Mouse (Mus musculus) frontal cortex, postnatal 36 days (tissue): ENCODE data around the gene Celf1.

Experiments
- DNase-seq, 2 experiments: peaks; one replicate each; pipeline ENCODE4 v3.0.0; 2022; ENCODE audit warnings: low spot score in 2 of 2

Celf1 gene

DNA sequence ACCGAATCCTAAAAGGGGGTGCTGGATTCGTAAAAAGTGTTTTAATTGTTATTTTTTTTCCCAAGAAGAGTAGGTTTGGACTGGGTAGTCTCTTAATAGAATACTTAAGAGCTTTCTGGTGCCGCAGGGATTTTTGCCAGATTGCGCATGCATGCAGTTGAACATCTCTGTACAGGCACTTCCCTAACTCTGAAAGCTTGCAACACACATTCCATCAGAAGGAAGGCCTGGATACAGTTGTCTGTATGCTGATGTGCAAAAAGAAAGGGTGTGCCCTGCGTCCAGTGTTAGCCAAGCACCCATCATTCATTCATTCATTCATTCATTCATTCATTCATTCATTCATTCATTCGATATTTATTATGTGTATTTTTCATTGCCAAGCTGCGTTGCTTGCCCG is 432 bp upstream of the Celf1 start:
- no peak for DNase-seq

DNA sequence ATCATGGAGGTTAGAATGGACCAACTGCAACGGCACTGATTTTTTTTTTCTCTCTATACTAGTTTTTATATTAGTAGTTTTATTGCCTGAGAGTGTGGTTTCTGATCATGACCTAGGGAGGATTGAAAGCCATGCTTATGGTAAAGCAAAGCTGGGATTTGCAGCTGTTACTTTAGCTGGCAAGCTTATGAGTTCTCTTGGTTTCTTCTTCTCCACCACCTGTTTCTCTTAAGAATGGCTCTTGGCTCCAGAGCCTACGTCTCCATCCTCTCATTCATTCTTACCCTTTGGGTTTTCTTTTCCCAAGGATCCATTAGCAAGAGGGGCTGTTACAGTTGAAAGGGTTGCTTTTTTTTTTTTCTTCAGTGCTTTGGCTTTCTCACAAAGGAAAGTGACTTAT is 1.6 kb downstream of the Celf1 start:
- no peak for DNase-seq

DNA sequence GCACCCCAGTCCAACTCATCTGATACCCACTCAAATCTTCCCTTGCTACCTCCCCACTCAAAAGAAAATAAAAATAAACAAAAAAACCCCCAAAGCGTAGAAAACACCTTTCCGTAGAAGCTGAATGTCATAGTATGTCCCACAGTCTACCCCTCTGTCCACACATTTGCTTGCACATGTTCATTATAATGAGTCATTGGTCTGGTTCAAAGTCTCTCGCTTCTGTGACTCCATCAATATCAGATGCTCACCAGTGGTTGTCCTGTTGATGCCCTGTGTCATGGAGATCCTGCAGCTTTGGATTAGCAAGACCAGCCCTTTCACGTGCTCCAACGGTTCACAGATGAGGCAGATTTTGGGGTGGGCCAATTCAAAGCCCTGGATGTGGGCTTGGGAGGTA is 10.0 kb downstream of the Celf1 start:
- DNase-seq, result no peak

GRCm38 (mm10) chr2:90950582-90951194 is 10.5 kb downstream of the Celf1 start:
- DNase-seq, result no peak

- DNase-seq, result no peak
Observed at GRCm38 (mm10) chr2:90953461-90953860, 13.3 kb downstream of the Celf1 start.

GRCm38 (mm10) chr2:90956053-90956452 is 15.9 kb downstream of the Celf1 start:
- peak in 1 of 2 experiments; percentile 67 for DNase-seq

DNA sequence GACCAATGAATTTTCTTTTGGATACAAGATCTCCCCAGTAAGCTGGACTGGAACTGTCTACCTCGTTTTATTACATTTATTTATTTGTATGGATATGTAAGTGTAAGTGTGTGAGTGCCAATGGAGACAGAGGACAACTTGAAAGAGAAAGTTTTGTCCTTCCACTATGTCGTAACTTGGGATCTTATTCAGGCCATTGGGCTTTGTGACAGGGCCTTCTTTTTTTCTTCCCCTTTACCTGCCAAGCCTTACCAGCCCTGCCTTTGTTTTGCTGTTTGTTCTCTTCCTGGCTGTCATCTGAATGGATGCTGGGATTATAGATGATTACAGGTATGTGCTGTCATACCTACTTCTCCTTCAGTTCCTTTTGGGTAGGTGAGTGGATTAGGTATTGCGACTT is 18.7 kb downstream of the Celf1 start:
- no peak for DNase-seq

- peak in 1 of 2 experiments; percentile 74 for DNase-seq
Observed at GRCm38 (mm10) chr2:90960012-90960411, 19.8 kb downstream of the Celf1 start.

DNA sequence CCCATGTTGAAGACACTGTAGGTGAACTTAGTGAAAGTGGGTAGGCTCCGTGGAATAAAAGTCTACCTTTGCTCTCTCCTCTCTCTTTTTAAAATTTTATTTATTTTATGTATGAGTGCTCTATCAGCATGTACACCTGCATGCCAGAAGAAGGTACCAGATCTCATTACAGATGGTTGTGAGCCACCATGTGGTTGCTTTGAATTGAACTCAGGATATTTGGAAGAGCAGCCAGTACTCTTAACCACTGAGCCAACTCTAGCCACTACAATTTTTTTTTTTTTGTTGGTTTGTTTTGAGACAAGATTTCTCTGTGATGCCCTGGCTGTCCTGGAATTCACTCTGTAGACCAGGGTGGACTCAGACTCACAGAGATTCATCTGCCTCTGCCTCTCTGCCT is 23.1 kb downstream of the Celf1 start:
- no peak for DNase-seq

DNA sequence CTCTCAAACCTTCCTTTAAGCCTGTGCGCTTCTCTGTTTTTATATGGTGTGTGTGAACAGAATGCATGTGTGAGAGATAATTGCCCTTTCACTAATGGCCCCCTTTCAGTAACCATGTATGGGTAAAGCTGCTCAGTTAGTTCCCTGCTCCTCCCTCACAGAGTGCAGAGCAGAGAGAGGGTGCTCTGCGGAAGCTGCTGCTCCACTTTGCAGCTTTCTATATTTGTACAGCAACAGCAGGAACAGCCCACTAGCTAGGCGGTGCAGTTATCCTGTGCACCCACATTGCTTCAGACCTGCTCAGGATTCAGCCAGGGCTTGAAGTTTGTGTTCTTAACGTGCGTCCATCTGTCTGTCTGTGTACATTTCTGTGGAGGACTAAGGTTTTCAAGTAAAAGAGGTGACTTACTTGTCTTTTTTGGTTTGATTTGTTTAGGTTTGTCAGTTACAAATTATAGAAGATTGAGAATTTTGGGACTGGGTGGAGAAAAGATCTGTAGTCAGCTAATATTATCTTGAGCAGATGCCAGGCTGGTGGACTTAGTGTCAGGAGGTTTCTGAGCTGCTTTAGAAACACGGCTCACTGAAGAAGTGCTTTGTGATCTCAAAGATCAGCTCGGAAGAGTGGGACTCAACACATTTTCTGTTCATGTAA is 24.8 kb downstream of the Celf1 start:
- peak; percentile 68 to 88 for DNase-seq

DNA sequence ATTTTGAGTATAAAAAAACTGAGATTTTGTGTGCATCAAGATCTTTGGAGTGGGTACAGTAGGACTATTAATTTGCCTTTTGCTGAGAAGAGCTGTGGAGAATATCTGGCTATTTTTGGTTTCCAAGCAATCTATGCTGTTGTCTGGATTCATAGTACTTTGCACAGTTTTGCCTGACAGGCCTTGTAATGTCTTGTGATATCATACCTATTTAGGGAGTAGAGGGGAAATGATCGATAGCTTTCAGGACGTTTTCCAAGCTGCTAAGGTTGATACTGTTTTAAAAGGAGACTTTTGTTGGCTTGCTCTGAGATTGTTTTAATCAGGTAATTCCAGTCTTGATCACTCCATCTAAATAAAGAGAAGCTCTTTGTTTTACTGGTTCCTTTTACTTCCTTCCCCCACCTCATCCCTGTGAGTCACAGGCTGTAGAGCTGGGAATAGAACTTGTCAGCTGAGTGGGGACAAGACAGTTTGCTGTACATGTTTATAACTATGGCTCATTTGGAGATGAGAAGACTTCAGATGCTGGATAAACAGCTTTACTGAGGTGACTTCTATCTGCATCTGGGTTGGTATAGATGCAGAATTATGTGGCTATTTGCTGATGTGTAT is 25.4 kb downstream of the Celf1 start:
- DNase-seq, result peak in 1 of 2 experiments; percentile 72

GRCm38 (mm10) chr2:90970606-90971005 is 30.4 kb downstream of the Celf1 start:
- DNase-seq, result peak in 1 of 2 experiments; percentile 75

DNA sequence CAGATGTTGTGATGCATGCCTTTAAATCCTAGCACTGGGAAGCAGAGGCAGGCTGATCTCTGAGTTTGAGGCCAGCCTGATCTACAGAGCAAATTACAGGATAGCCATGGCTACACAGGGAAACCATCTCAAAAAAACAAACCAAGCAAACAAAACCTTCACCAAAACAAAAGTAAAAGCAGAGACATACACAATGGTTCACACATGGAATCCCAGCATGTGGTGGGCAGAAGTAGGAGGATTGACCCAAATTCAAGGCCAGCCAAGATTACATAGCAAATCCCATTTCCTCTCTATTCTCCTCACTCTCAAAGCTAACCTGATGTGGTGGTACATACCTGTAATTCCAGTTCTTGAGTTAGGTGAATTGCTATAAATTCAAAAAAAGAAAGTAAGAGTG is 33.9 kb downstream of the Celf1 start:
- DNase-seq, result no peak

DNA sequence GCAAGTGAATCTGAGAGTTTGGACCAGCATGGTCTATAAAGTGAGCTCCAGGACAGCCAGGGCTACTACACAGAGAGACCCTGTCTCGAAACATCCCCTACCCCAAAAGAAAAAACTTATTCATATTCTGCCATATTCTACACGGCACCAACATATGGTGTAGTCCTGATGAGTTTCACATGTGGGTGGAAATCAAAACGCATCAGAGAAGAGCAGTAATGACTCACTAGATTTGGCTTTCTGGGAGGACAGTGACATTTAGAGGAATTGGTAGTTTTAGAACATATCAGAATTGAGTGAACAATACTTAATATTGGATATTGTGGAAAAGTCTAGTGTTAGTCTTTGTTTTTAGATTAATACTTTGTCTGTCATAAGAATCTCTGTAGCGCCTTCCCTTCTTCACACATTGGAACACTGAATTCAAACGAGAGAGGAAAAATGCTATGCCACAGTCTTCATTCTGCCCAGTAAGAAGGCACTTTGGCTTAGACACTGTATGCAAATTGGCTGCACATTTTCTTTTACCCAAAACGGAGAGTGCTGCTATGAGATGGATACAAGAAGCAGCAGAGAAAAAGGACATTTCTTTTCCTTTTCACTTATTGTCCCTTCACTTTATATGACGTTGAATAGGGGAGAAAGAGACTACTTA is 35.1 kb downstream of the Celf1 start:
- no peak for DNase-seq

DNA sequence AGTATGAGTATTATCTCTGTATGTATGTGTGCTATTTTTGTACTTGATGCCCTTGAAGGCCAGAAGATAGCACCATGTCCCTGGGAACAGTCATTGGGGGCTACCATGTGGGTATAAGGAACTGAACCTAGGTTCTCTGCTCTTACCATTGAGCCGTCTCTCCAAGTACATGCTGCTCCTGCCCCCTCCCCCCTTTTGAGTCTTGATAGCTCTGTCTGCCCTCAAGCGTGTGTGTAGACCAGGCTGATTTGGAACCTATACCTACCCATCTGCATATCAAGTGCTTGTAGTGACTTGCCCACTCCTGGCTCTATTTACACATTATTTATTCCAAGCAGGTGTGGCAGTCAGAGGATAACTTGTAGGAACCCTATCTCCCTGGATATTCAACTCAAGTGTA is 36.4 kb downstream of the Celf1 start:
- no peak for DNase-seq

- no peak for DNase-seq
Observed at GRCm38 (mm10) chr2:90977291-90977690, 37.1 kb downstream of the Celf1 start.

DNA sequence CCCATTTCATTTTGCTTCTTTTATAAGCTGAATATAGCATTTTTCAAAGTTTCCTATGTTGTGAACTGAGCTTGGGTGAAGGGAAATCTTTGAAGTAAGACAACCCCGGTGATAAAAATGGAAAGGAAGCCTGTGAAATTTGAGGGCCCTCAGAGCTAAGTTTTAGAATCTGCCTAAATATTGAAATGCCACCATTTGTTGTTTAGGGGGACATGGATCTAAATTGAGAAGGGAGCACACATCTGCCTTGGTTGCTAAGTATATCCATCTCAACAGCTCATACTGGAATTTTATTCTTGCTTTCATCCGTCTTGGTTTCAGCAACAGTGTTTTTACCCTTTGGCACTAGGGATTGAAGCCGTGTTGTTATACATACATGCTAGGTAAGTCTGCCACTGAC is 45.9 kb downstream of the Celf1 start:
- DNase-seq, result peak in 1 of 2 experiments; percentile 53

DNA sequence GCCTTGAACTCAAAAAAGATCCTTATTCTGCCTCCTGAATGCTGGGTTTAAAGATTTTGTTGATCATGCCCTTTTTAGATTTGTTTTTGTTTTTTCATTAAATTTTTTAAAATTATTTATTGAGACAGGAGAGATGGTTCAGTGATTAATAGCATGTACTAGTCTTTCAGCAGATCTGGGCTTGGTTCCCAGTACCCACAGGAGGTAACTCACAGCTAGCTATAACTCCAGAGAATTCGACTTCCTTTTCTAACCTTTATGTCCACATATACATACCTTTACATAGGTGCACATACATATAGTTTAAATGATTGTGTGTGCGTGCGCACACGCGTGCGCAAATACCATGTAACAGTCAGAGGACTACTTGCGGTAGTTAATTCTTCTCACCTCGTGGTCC is 68.4 kb downstream of the Celf1 start:
- DNase-seq, result no peak

- no peak for DNase-seq
Observed at GRCm38 (mm10) chr2:91013881-91014280, 73.7 kb downstream of the Celf1 start.

DNA sequence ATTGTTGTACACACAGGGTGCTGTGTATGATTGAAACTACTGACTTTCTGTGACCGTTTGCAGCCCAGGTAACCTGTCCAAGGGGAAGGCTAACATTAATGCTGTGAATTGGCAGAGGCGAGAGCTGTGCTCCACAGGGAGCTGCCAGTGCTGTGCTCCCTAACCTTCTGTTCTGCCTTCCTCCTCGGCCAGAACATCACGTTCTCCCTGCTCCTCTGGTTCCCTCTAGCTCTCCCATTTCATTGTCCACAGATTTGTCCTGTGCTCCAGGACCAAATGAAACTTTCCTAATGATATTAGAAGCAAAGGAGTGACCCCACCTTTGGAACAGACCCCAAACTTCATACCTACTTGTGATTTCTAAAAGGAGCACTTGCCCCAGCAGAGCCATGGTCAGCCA is 75.2 kb downstream of the Celf1 start:
- no peak for DNase-seq

DNA sequence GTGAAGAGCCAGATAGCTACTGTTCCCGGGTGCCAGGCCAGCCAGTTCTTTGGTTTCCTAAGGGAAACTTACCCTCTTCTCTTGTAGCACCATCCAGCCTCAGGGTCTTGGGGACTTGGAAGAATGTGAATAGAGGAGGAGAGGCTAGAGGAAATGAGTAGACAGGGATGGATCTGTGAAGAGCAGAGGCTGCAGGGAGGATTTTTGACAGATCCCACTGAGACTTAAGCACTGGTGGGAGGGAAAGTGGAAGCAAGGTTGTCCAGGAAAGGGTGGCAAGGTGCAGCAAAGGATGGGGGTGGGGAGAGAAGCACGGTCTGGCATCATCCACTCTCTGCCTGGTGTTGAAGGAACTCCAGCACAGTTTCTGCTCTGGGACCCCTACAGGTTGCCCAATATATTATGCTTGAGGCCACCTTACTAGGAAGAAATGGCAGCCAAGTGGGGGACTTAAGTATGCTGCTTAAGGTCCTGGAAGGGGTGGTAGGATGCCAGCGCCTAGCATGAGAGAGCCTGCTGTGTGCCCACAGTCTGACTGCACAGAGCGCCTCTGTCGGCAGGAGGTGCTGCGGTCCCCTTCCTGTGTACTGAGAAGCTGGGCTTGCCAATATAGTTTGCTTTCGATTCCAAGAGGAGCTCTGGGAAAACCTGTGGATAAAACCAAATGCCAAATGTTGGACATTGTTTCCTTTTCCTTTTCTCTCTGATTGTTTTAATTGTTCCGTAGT is 78.0 kb downstream of the Celf1 start:
- DNase-seq, result no peak

- no peak for DNase-seq
Observed at GRCm38 (mm10) chr2:91019911-91020310, 79.7 kb downstream of the Celf1 start.
